Mouse (Mus musculus) cerebellum, postnatal 25 days (tissue): Measurements from ENCODE around the gene Epb41l1.
"Not testable (repeated sequence)": the region's sequence is repeated elsewhere in the genome, so short reads cannot be mapped to it uniquely, and the experiment has no call there.

Experiments used
- DNase-seq, 2 experiments: peaks; one replicate each; pipeline ENCODE4 v3.0.0; 2021; ENCODE audit warnings: mixed read lengths in 2 of 2

Epb41l1 gene

DNA sequence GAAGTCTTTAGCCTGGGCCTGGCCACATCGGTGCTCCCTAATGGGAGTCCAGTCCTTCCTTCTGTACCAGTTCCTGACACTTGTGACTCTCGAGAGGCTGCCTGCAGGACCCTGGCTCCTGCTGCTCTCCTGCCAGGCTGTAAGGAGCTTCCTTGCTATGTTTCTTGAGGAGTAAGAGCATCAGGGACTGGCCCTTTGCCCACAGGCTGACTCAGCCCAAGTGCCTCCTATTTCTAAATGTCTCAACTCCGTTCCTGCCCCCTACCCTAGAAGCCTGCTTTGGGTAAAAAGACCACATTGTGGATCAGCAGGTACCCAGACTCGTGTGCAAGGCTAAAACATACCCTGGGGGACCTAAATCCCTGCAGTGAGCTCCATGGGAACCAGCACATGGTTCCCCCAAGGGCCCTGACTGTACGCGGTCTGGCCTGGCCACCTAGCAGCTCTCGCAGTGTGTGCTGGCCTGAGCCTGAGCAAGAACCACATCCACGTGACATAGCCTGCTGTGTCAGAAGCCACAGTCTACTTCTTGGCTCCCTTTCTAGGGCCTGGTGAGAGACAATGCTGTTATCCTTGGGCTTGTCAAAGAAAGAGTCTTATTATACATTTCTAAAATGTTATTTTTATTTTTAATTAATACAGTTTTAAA is 67.6 kb downstream of the Epb41l1 start:
- peak; percentile 81 to 82 for DNase-seq

GRCm38 (mm10) chr2:156490176-156490575 is 69.5 kb downstream of the Epb41l1 start:
- peak; percentile 69 to 75 for DNase-seq

- DNase-seq = no peak
These were observed 71.1 kb downstream of the Epb41l1 start for GRCm38 (mm10) chr2:156491796-156492195.

DNA sequence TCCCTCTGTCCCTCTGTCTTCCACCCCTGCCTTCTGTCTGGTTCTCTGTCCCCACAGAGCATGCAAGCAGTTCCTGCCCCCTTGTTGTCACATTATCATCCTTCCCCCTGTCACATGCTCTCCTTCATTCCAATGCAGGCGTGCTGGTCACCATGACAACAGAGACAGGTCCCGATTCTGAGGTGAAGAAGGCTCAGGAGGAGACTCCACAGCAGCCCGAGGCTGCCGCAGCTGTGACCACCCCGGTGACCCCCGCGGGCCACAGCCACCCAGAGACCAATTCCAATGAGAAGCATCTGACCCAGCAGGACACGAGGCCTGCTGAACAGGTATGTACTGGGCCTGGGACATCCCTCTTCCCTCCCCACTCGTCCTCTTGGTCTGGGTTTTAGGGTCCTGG is 73.1 kb downstream of the Epb41l1 start:
- DNase-seq = peak in 1 of 2 experiments; percentile 29

GRCm38 (mm10) chr2:156494465-156494864 is 73.8 kb downstream of the Epb41l1 start:
- DNase-seq = no peak

- peak; percentile 93 to 94 for DNase-seq
These were observed 74.2 kb downstream of the Epb41l1 start for GRCm38 (mm10) chr2:156494875-156495274.

- DNase-seq = peak; percentile 63 to 69
These were observed 76.3 kb downstream of the Epb41l1 start for GRCm38 (mm10) chr2:156496816-156497566.

DNA sequence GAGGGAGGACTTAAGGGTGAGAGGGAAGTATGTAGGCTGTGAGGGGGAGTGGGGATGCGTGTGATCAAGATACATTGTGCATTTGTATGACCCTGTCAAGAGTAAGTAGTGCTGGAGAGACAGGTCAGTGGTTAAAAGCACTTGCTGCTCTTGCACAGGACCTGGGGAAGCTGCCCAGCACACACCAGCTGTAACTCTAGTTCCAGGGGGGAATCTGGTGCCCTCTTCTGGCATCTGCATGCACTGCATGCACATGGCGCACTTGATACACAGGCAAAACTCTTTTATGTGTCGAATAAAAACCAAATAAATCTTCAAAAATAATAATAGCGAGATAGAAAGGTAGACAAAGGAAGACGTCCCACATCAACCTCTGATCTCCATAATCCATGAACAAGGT is 77.2 kb downstream of the Epb41l1 start:
- DNase-seq = peak; percentile 78 to 84

GRCm38 (mm10) chr2:156501025-156501424 is 80.3 kb downstream of the Epb41l1 start:
- DNase-seq = no peak

GRCm38 (mm10) chr2:156505533-156505932 is 84.8 kb downstream of the Epb41l1 start:
- peak in 1 of 2 experiments; percentile 39 for DNase-seq

DNA sequence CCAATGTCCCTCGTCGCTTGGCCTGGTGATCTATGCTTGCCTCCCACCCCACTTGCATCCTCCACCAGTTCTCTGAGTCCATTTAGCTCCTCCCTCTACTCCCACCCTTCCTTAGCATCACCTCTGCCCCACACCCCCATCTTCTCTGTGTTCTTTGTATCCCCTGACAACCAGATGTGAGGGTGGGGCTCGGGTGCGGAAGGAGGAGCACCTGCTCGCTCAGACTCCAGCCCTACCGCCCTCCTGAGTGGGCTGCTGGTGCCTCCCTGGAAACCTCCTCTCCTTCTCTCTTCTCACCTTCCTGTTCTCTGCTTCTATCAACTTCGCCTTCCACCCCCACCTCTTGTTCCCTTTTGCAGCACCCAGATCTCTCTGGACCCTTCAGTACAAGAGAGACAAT is 91.3 kb downstream of the Epb41l1 start:
- DNase-seq = no peak

GRCm38 (mm10) chr2:156512561-156512960 is 91.9 kb downstream of the Epb41l1 start:
- no peak for DNase-seq

DNA sequence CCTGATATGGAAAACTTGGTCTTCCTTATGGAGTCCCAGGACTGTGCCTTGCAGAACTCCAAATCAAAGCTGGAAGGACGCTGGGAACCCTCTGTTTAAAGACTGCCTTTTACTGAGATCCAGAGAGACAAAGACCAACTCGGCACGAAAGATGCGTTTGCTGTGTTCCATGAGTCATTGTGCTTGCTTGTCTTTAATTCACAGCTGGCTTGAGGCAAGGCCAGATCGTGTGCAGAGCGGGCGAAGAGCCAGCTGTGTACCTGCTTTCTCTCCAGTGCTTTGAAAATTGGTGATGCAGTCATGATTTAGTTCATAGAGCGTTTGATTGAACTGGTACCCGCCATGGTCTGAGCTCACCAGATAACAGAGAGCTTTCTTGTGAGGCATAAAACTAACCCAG is 94.4 kb downstream of the Epb41l1 start:
- DNase-seq = no peak

DNA sequence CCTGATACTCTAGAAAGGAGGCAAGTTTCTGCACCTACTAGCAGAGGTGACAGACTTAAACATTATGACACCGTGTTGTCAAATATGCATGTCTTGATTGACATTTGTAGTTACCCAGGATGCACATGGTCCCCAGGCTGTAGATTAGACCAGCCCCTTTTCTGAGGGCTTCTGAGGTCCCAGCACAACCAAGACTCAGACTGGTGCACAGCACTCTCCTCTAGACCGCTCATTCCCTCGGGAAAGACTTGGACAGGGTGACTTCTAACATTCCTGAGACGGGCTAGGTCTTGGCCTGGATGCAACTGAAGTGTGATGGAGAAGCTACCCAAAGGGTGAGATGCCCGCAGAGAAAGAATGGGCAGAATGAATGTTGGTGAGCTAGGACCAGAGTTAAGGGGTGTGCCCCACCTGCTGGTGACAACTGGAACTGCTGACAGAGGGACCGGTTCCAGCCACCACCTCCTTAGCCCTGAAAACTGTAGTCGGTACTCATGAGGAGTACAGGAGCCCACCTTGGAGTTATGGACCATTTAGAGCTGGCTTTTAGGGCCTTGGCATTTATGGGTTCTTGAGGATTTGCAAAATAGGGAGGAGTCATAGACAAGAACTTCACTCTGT is 95.0 kb downstream of the Epb41l1 start:
- peak; percentile 91 to 93 for DNase-seq

- not testable (repeated sequence) for DNase-seq
These were observed 96.0 kb downstream of the Epb41l1 start for GRCm38 (mm10) chr2:156516678-156517077.

- DNase-seq = no peak
These were observed 97.6 kb downstream of the Epb41l1 start for GRCm38 (mm10) chr2:156518306-156518705.

DNA sequence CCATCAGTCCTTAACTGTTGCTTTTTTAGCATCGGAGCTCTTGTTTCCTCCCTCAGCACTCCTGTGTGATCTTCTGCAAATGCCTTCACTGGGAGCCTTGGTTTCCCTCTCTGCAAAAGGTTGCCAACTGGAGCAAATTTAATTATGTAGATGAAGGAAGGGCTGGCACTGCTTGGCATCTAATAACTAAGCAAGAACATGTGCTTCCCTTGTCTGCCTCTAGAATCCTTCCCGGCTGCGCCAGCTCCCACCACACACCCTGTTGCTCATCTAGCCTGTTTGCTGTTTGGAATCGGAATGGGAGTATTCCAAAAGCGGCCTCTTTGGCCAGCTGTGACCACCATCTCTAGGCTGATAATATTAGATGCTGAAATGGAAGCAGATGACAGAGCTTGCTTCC is 98.9 kb downstream of the Epb41l1 start:
- no peak for DNase-seq

DNA sequence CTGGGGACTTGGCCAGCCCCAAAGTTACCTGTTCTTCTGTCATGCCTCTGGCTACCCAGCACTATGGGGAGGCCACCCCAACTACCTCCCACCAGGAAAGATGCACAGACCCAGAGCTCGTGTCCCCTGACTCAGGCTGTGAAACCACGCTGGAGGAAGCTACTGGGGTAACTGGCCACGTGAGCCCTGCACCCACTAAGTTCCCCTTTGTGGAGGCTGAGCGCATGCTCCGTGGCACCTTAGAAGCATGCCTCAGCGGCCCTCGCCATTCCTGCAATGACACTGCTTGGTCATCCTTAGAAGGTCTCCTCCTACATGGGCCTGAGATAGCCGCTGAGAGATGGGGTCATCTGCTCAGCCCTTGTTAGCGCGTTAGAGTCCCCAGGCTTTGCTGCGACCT is 102.3 kb downstream of the Epb41l1 start:
- no peak for DNase-seq

GRCm38 (mm10) chr2:156524078-156524477 is 103.4 kb downstream of the Epb41l1 start:
- DNase-seq = no peak

DNA sequence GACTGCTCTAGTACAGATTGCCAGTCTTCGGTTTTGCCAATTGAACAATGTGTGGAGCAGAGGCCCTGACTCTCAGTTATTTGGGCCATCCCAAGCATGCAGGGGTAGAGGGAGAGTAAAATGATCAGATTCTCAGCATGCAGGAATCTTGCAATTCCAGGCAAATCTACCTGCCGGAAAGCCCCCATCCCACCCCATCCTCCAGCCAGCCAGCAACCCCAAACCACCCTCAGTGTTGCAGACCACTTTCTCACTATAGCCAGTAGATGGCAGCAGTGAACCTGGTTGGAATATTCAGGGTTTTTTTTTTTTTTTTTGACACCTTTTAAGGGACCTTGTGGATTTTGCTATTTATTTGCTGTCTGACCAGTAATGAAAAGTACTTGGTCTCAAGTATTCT is 109.0 kb downstream of the Epb41l1 start:
- DNase-seq = peak; percentile 38 to 54

DNA sequence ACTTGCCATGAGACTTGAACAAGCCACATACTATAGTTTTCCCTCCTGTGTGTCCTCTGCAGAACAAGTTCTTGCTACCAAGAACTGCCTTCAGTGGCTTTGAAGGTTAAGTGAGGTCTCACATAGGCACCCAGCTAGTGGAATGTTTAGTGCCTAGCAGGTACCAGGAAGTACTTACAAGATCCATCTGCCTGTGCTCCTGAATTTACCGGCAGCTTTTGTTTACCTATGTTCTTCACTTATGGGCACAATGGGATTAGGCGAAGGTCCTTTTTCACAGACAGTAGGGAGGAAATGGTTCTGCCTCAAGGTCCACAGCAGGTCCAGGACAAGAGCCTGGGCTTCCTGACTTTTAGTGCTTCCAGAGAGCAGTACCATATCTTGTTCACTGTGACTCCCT is 112.5 kb downstream of the Epb41l1 start:
- DNase-seq = no peak

GRCm38 (mm10) chr2:156538817-156539555 is 118.3 kb downstream of the Epb41l1 start:
- no peak for DNase-seq

DNA sequence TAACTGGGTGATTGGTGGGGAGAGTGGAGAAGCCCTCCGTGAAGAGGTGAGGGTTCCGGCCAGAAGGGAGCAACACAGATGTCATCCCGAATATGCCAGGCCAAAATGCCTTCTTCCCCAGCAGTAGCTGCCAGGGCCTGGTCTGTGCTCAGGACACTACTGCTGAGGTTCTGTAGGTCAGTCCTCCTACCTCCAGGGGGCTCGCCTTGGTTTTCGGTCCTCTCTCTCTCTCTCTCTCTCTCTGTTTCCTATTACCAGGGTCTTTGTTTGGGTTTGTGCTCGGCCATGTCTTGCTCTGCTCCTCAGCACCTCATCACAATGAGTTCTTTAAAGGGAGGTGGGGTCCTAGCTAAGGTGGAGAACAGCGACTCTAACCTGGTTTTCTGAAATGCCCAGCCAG is 120.3 kb downstream of the Epb41l1 start:
- DNase-seq = no peak
